Mouse (Mus musculus) hindbrain, embryonic 16.5 days (tissue): ENCODE data around the gene Ublcp1. TPM values are rescaled to one million over a fixed set of nuclear protein-coding genes. Genes with fewer than 3 reads are reported as not detected.

Experiments
- ATAC-seq: fragments of 200-750 bp; cut with Nextera tagmentation; 2 replicates; pipeline ENCODE4 v1.8.0; 2017; ENCODE audit warnings: moderate TSS enrichment, moderate library complexity
- H3K27ac ChIP-seq: fragments of 300-500 bp; sonication (generic); 2 replicates; pipeline ENCODE4 v1.5.1; 2014; ENCODE audit warnings: low read depth, mild to moderate bottlenecking, control low read depth, low read length, moderate library complexity
- H3K27me3 ChIP-seq: fragments of 300-500 bp; sonication (generic); replicated peaks from 2 replicates; pipeline ENCODE4 v1.6.1; 2014; ENCODE audit warnings: low read length; ENCODE audit not compliant: control insufficient read depth, insufficient read depth
- H3K36me3 ChIP-seq: fragments of 300-500 bp; sonication (generic); 2 replicates; pipeline ENCODE4 v1.6.1; 2014; ENCODE audit warnings: mild to moderate bottlenecking, low read length, moderate library complexity, mixed read lengths; ENCODE audit not compliant: control insufficient read depth, insufficient read depth
- H3K4me1 ChIP-seq: fragments of 300-500 bp; sonication (generic); 2 replicates; pipeline ENCODE4 v1.6.1; 2014; ENCODE audit warnings: low read depth, low read length; ENCODE audit not compliant: control insufficient read depth, insufficient read depth
- H3K4me2 ChIP-seq: fragments of 300-500 bp; sonication (generic); 2 replicates; pipeline ENCODE4 v1.6.1; 2014; ENCODE audit warnings: mild to moderate bottlenecking, low read length, control low read depth, moderate library complexity
- H3K4me3 ChIP-seq: fragments of 300-500 bp; sonication (generic); 2 replicates; pipeline ENCODE4 v1.5.1; 2014; ENCODE audit warnings: mild to moderate bottlenecking, low read length, control low read depth, moderate library complexity
- H3K9ac ChIP-seq: fragments of 300-500 bp; sonication (generic); 2 replicates; pipeline ENCODE4 v1.6.1; 2014; ENCODE audit warnings: low read depth, mild to moderate bottlenecking, control low read depth, low read length, moderate library complexity
- H3K9me3 ChIP-seq: fragments of 300-500 bp; sonication (generic); 2 replicates; pipeline ENCODE4 v1.6.1; 2014; ENCODE audit warnings: mild to moderate bottlenecking, low read length, moderate library complexity; ENCODE audit not compliant: control insufficient read depth
- WGBS: fragments of 180-500 bp; shearing (Covaris S2); extraction: QIAGEN DNeasy Blood & Tissue Kit; methylation state at CpG from one replicate; pipeline ENCODE4 v1.1.7; 2014; 5-methylcytosine and 5-hydroxymethylcytosine counted together
- polyA plus RNA-seq: library from polyadenylated mRNA; unstranded; fragments of >200 nt; fragmentation: Nextera tagmentation; extraction: Ambion mirVana; gene quantifications from 2 replicates; pipeline ENCODE4 v1.2.1, GENCODE M21; 2015

Ublcp1 gene
- polyA plus RNA-seq, 1 experiment from 2014 or later: 60.6 TPM

GRCm38 (mm10) chr11:44430036-44430435 lies 40.3 kb downstream of the Ublcp1 start:
- Histone ChIP-seq H3K36me3 (no peaks in the 10 kb centered on the region), H3K27me3 (no peaks in the 10 kb centered on the region), H3K4me3 (no peak overlapping the region), H3K4me2 (no peak overlapping the region), H3K9ac (no peak overlapping the region), H3K4me1 (no peaks in the 10 kb centered on the region), H3K9me3 (no peaks in the 10 kb centered on the region), H3K27ac (no peak overlapping the region)
- 89% methylated on average over 3 of the region's 3 CpGs for WGBS
- no peak for ATAC-seq

GRCm38 (mm10) chr11:44427951-44428350 lies 42.3 kb downstream of the Ublcp1 start:
- H3K9ac ChIP-seq: no peak overlapping the region
- 67% methylated on average over 2 of the region's 2 CpGs for WGBS

DNA sequence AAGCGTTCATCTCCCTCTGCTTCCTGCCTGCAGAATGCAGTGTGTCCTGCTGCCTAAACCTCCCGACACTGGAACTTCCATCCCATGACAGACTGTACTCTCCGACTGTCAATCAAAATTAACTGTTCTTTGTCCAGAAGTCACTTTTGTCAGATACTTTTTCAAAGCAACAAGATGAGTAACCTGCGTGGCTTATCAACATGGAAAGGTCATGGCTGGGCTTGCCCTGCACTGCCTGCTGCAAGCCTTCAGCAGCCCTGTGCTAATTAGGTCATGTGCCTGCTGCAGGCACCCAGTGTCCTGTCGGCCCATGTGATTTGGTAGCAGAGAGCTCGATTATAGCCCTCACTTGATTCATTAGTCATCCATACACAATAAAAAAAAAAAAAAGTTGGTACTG lies 44.7 kb downstream of the Ublcp1 start:
- Histone ChIP-seq H3K9ac (no peak overlapping the region), H3K27ac (no peak overlapping the region), H3K9me3 (no peaks in the 10 kb centered on the region), H3K36me3 (no peaks in the 10 kb centered on the region), H3K4me2 (no peak overlapping the region), H3K4me3 (no peak overlapping the region), H3K27me3 (no peaks in the 10 kb centered on the region), H3K4me1 (no peaks in the 10 kb centered on the region)
- WGBS: 74% methylated on average over 6 of the region's 6 CpGs
- ATAC-seq: no peak

More at GRCm38 (mm10) chr11:44427951-44428350, 42.3 kb downstream of the Ublcp1 start:
- Histone ChIP-seq H3K27ac (no peak overlapping the region), H3K27me3 (no peaks in the 10 kb centered on the region), H3K9me3 (no peaks in the 10 kb centered on the region), H3K36me3 (no peaks in the 10 kb centered on the region), H3K4me3 (no peak overlapping the region), H3K4me1 (no peaks in the 10 kb centered on the region), H3K4me2 (no peak overlapping the region)
- ATAC-seq: no peak

DNA sequence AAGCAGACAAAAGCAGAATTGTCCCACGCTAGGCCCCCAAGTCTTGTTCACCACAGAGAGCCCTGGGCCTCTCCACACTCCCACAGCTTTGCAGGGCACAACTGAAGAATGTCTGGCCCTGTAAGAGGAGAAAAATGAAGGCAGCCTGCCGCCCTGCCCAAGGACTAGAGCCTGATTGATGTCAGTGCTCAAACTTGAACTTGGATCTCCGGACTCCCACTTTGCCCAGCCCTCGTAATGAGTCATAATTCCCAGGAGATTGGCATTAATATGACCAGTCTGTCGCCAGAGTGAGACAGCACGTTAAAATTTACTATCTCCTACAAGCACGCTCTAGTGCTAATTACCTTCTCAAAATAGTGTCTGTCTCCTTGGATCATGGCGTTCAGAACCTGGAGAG lies 45.3 kb downstream of the Ublcp1 start:
- WGBS: 79% methylated on average over 8 of the region's 8 CpGs
- ATAC-seq: no peak
- H3K4me1 ChIP-seq: no peaks in the 10 kb centered on the region

DNA sequence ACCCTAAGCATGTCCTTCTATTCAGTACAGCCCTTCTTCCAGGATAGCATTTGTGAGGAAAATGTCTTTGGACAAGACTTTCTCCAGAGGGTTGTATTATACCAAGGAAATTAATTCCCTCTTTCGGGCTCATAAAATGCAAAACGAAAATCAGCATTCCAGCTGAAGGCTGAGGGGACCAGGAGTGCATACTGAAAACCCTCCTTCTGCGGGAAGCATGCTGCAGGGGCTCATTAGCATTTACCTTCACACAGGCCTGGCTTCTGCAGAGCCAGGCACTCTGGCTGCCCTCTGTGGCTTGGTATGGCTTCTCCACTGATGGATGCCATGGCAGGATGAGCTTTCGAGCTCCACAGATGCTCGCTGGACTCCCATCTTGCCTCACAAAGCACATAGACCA lies 46.3 kb downstream of the Ublcp1 start:
- H3K4me2 ChIP-seq: no peak overlapping the region
- no peaks in the 10 kb centered on the region for H3K9me3 ChIP-seq
- 0 out of 2 replicates have a peak overlapping the region, but pooled peaks have one; percentile 40 for H3K27ac ChIP-seq
- 48% methylated on average over 5 of the region's 5 CpGs for WGBS
- ATAC-seq: peak; percentile 69; the same call in 1 of the 2 replicates
- no peak overlapping the region for H3K4me3 ChIP-seq
- no peak overlapping the region for H3K9ac ChIP-seq
- H3K27me3 ChIP-seq: no peaks in the 10 kb centered on the region
- no peaks in the 10 kb centered on the region for H3K36me3 ChIP-seq
- H3K4me1 ChIP-seq: no peaks in the 10 kb centered on the region

More for the DNA sequence above, 45.3 kb downstream of the Ublcp1 start:
- H3K27me3 ChIP-seq: no peaks in the 10 kb centered on the region
- no peaks in the 10 kb centered on the region for H3K36me3 ChIP-seq
- no peak overlapping the region for H3K9ac ChIP-seq
- no peak overlapping the region for H3K27ac ChIP-seq
- no peak overlapping the region for H3K4me3 ChIP-seq
- no peak overlapping the region for H3K4me2 ChIP-seq
- H3K9me3 ChIP-seq: no peaks in the 10 kb centered on the region

GRCm38 (mm10) chr11:44423261-44423660 lies 47.0 kb downstream of the Ublcp1 start:
- no peak overlapping the region for H3K27ac ChIP-seq
- no peak overlapping the region for H3K9ac ChIP-seq
- no peaks in the 10 kb centered on the region for H3K36me3 ChIP-seq
- H3K4me3 ChIP-seq: no peak overlapping the region
- ATAC-seq: no peak
- no peak overlapping the region for H3K4me2 ChIP-seq
- WGBS: 52% methylated on average over 6 of the region's 6 CpGs
- H3K4me1 ChIP-seq: no peaks in the 10 kb centered on the region
- no peaks in the 10 kb centered on the region for H3K27me3 ChIP-seq
- H3K9me3 ChIP-seq: no peaks in the 10 kb centered on the region

GRCm38 (mm10) chr11:44422337-44423111 lies 47.8 kb downstream of the Ublcp1 start:
- H3K9me3 ChIP-seq: no peaks in the 10 kb centered on the region

GRCm38 (mm10) chr11:44417403-44417802 lies 52.9 kb downstream of the Ublcp1 start:
- Histone ChIP-seq H3K9me3 (no peaks in the 10 kb centered on the region), H3K4me3 (no peak overlapping the region), H3K36me3 (no peaks in the 10 kb centered on the region), H3K9ac (no peak overlapping the region), H3K4me2 (no peak overlapping the region), H3K27ac (no peak overlapping the region), H3K27me3 (no peaks in the 10 kb centered on the region), H3K4me1 (no peaks in the 10 kb centered on the region)
- ATAC-seq: no peak
- 80% methylated on average over 1 of the region's 1 CpGs for WGBS

More at GRCm38 (mm10) chr11:44422337-44423111, 47.8 kb downstream of the Ublcp1 start:
- no peaks in the 10 kb centered on the region for H3K36me3 ChIP-seq
- no peaks in the 10 kb centered on the region for H3K4me1 ChIP-seq
- no peak overlapping the region for H3K4me2 ChIP-seq
- ATAC-seq: no peak
- 72% methylated on average over 10 of the region's 10 CpGs for WGBS
- no peak overlapping the region for H3K9ac ChIP-seq
- H3K27ac ChIP-seq: no peak overlapping the region
- H3K4me3 ChIP-seq: no peak overlapping the region
- H3K27me3 ChIP-seq: no peaks in the 10 kb centered on the region

DNA sequence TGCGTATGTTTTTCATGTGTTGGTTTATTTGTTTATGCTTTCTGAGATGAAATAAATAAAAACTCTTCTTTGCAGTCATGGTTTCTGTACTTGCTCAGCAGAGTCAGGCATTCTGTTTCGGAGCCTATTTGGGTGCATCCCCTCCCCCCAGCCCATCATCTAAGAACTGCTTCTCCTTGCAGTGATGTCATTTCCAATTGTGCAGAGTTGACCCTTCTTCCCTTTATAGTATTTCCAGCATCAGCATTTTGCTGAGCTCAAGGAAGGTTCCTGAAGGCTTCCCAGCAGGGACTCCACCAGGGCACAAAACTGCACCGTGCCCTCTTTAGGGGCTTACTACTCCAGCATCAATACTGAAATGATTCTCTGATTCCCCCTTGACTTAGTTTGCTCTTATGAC lies 55.7 kb downstream of the Ublcp1 start:
- no peaks in the 10 kb centered on the region for H3K36me3 ChIP-seq
- H3K27ac ChIP-seq: no peak overlapping the region
- WGBS: 83% methylated on average over 3 of the region's 3 CpGs
- no peak overlapping the region for H3K4me3 ChIP-seq
- no peaks in the 10 kb centered on the region for H3K4me1 ChIP-seq
- H3K9ac ChIP-seq: no peak overlapping the region
- ATAC-seq: no peak
- no peaks in the 10 kb centered on the region for H3K27me3 ChIP-seq
- H3K9me3 ChIP-seq: no peaks in the 10 kb centered on the region
- no peak overlapping the region for H3K4me2 ChIP-seq
